Mouse (Mus musculus): Measurements from ENCODE around the gene Olfr1459.

GRCm38 (mm10) chr19:13185434-13185833 is 36.1 kb upstream of the Olfr1459 start, which contains the start of gene Olfr1462:
- TF ChIP-seq POLR2AphosphoS2 (IDR thresholded peaks at IDR 0.05; ENCODE audit: insufficient read length, low read depth), result no peak
- TF ChIP-seq USF1 (IDR thresholded peaks at IDR 0.05; ENCODE audit: low read depth), result no peak
- no peak for TF ChIP-seq POLR2A (IDR thresholded peaks at IDR 0.05; ENCODE audit: insufficient read length, low read depth)
- TF ChIP-seq CEBPB (IDR thresholded peaks at IDR 0.05; ENCODE audit: insufficient read depth, poor library complexity, severe bottlenecking), result no peak
- no peak for TF ChIP-seq TCF12 (IDR thresholded peaks at IDR 0.05; ENCODE audit: insufficient read depth, poor library complexity, severe bottlenecking)
- TF ChIP-seq SRF (IDR thresholded peaks at IDR 0.05; ENCODE audit: control insufficient read depth, insufficient read length, low read depth), result no peak
- TF ChIP-seq TCF3 (IDR thresholded peaks at IDR 0.05; ENCODE audit: insufficient read length, low read depth), result no peak
- TF ChIP-seq E2F4 (IDR thresholded peaks at IDR 0.05; ENCODE audit: insufficient read depth), result no peak

Measured in myocyte (in vitro differentiated cells).